Comparison of ENCODE assay signal across 23 mouse cellular contexts in genomic region chr7:64156918-64157690, GRCm38 (mm10). TPM values are rescaled to one million over a fixed set of nuclear protein-coding genes. Genes with fewer than 3 reads are reported as not detected.
DNase-seq lines count a peak whose midpoint lies in the region; ATAC-seq and TF ChIP-seq lines count a peak whose summit lies in the region.
"Had no signal": no experiment of that assay in that cellular context is flagged by ENCODE, and none has a peak within 500 bp of the region (broad histone marks: within the 10 kb centered on the region; RNA-seq: fewer than 3 reads in every experiment).

No protein-coding gene starts in this region.

- no peak for TF ChIP-seq POLR2A in liver, adult 2 months (IDR thresholded peaks at IDR 0.05; ENCODE audit: extremely low read depth, insufficient read depth, low read length)

- no peaks in the 10 kb centered on the region for H3K9me3 ChIP-seq in liver, embryonic 12.5 days (replicated peaks)
- no peaks in the 10 kb centered on the region for H3K9me3 ChIP-seq in forebrain, embryonic 13.5 days (replicated peaks)
- H3K9me3 ChIP-seq: forebrain, embryonic 12.5 days; heart, embryonic 15.5 days; liver, embryonic 15.5 days; lung, embryonic 15.5 days; midbrain, embryonic 15.5 days; neural tube, embryonic 12.5 days had no signal

- H3K9ac ChIP-seq in liver, adult 2 months (ENCODE audit: low read depth, low read length): no peak overlapping the region
- no peak overlapping the region for H3K9ac ChIP-seq in liver, embryonic 12.5 days
- H3K9ac ChIP-seq in forebrain, embryonic 13.5 days: no peak overlapping the region
- H3K9ac ChIP-seq: forebrain, embryonic 12.5 days; heart, embryonic 15.5 days; liver, embryonic 15.5 days; lung, embryonic 15.5 days; midbrain, embryonic 15.5 days; neural tube, embryonic 12.5 days had no signal

- no peak for ATAC-seq in liver, embryonic 12.5 days
- ATAC-seq in forebrain, embryonic 13.5 days: no peak
- ATAC-seq: intestine, postnatal 0 days had no signal

- H3K4me3 ChIP-seq in liver, adult 2 months (ENCODE audit: insufficient read depth, low read depth, low read length): no peak overlapping the region
- H3K4me3 ChIP-seq in liver, embryonic 12.5 days: no peak overlapping the region
- no peak overlapping the region for H3K4me3 ChIP-seq in brown adipose tissue, adult 24 weeks (ENCODE audit: insufficient read depth, low read depth, low read length)
- H3K4me3 ChIP-seq in forebrain, embryonic 13.5 days: no peak overlapping the region
- H3K4me3 ChIP-seq: erythroblast, embryonic 14.5 days; forebrain, embryonic 12.5 days; heart, embryonic 15.5 days; liver, embryonic 15.5 days; lung, embryonic 15.5 days; midbrain, embryonic 15.5 days; neural tube, embryonic 12.5 days had no signal

- peak; percentile 90 for DNase-seq in heart, adult 11 months
- DNase-seq in heart, adult 8-10 months (ENCODE audit: low spot score): no peak
- DNase-seq in liver, adult 2 months (ENCODE audit: extremely low read depth, low read depth, low spot score): no peak
- DNase-seq in ES-CJ7 (ENCODE audit: low read depth, low spot score): peak; percentile 21
- DNase-seq: adrenal gland, postnatal 25 days; gastrocnemius, postnatal 10 days; retina, postnatal 1 day; right cerebral cortex, postnatal 25 days; spleen, adult 18-20 months; thymus, postnatal 25 days had no signal

- H3K4me1 ChIP-seq in liver, adult 2 months (ENCODE audit: control insufficient read depth, insufficient read depth, low read length): peaks cover 24% of the 10 kb centered on the region
- H3K4me1 ChIP-seq in liver, embryonic 12.5 days: peaks cover 9% of the 10 kb centered on the region; the same call in 1 of the 2 replicates
- H3K4me1 ChIP-seq in brown adipose tissue, adult 24 weeks (ENCODE audit: control insufficient read depth, insufficient read depth, insufficient read length, low read length): peaks cover 35% of the 10 kb centered on the region
- peaks cover 23% of the 10 kb centered on the region for H3K4me1 ChIP-seq in forebrain, embryonic 13.5 days

- WGBS in liver, adult 2 months: 65% methylated on average over 7 of the region's 7 CpGs
- WGBS in liver, embryonic 12.5 days (ENCODE audit: insufficient replicate concordance): 56% methylated on average over 7 of the region's 7 CpGs
- WGBS in forebrain, embryonic 13.5 days: 74% methylated on average over 7 of the region's 7 CpGs

- no peaks in the 10 kb centered on the region for H3K79me2 ChIP-seq in liver, adult 2 months (ENCODE audit: control insufficient read depth, insufficient read depth, low read length)

- peak overlapping the region; percentile 88; the same call in 1 of the 2 replicates for H3K27ac ChIP-seq in liver, adult 2 months (replicated peaks; ENCODE audit: insufficient read depth, low read depth, low read length)
- H3K27ac ChIP-seq in liver, embryonic 12.5 days: no peak overlapping the region
- peak overlapping the region; percentile 96 for H3K27ac ChIP-seq in brown adipose tissue, adult 24 weeks (replicated peaks; ENCODE audit: low read depth, low read length)
- no peak overlapping the region for H3K27ac ChIP-seq in forebrain, embryonic 13.5 days
- H3K27ac ChIP-seq: forebrain, embryonic 12.5 days; liver, embryonic 15.5 days; lung, embryonic 15.5 days; macrophage; midbrain, embryonic 15.5 days; neural tube, embryonic 12.5 days had no signal

- TF ChIP-seq CTCF in liver, adult 2 months (IDR thresholded peaks at IDR 0.05; ENCODE audit: low read depth, low read length): no peak

- H3K27me3 ChIP-seq in liver, adult 2 months (ENCODE audit: control insufficient read depth, insufficient read depth, low read length): no peaks in the 10 kb centered on the region
- H3K27me3 ChIP-seq in liver, embryonic 12.5 days (replicated peaks): no peaks in the 10 kb centered on the region
- no peaks in the 10 kb centered on the region for H3K27me3 ChIP-seq in forebrain, embryonic 13.5 days
- H3K27me3 ChIP-seq: forebrain, embryonic 12.5 days; heart, embryonic 15.5 days; lung, embryonic 15.5 days; midbrain, embryonic 15.5 days; neural tube, embryonic 12.5 days had no signal

- no peak overlapping the region for H3K4me2 ChIP-seq in liver, embryonic 12.5 days
- no peak overlapping the region for H3K4me2 ChIP-seq in forebrain, embryonic 13.5 days
- H3K4me2 ChIP-seq: forebrain, embryonic 12.5 days; heart, embryonic 15.5 days; liver, embryonic 15.5 days; lung, embryonic 15.5 days; midbrain, embryonic 15.5 days; neural tube, embryonic 12.5 days had no signal

- no peaks in the 10 kb centered on the region for H3K36me3 ChIP-seq in liver, adult 2 months (ENCODE audit: control insufficient read depth, insufficient read depth, low read length)
- H3K36me3 ChIP-seq in liver, embryonic 12.5 days: no peaks in the 10 kb centered on the region
- no peaks in the 10 kb centered on the region for H3K36me3 ChIP-seq in forebrain, embryonic 13.5 days (ENCODE audit: poor library complexity, severe bottlenecking)
- H3K36me3 ChIP-seq: forebrain, embryonic 12.5 days; heart, embryonic 15.5 days; liver, embryonic 15.5 days; lung, embryonic 15.5 days; midbrain, embryonic 15.5 days; neural tube, embryonic 12.5 days had no signal

RNA-seq across cellular contexts. Expression of gene Trpm1, which starts 3.5 kb away (rescaled TPM):
- under 1 TPM in 2 of 4 experiments, not detected in 2; 0.31 to 0.66 TPM for total RNA-seq in heart, adult 8-10 months (2022)
- total RNA-seq in liver, adult 2 months (2014; rRNA removed): 0.60 TPM in 1 of 2 replicates, not detected in the other
- polyA plus RNA-seq in liver, adult 2 months (2012; rRNA removed): 0.04 and 0.29 TPM in 2 replicates
- polyA plus RNA-seq in liver, embryonic 12.5 days (2016; fragmentation: Nextera tagmentation; extraction: Ambion mirVana): not detected in 2 replicates
- polyA plus RNA-seq in brown adipose tissue, adult 24 weeks (2012; ENCODE audit: insufficient read depth, insufficient read length, missing spikeins): not detected in 2 replicates
- polyA plus RNA-seq in forebrain, embryonic 13.5 days (2015; fragmentation: Nextera tagmentation; extraction: Ambion mirVana): 0.13 and 0.47 TPM in 2 replicates
- total RNA-seq: adrenal gland, postnatal 25 days had no signal
- polyA plus RNA-seq: intestine, postnatal 0 days; kidney, embryonic 14.5 days; liver, embryonic 15.5 days; lung, embryonic 15.5 days; macrophage had no signal

Comparison
In these comparisons a context has a peak if more than half of its experiments do, and no peak if none do; other contexts are left out.
1. DNase-seq: peak in heart, adult 11 months (single experiment) and ES-CJ7 (single experiment); none in heart, adult 8-10 months (single experiment) and liver, adult 2 months (single experiment).
2. H3K27ac ChIP-seq: peak in liver, adult 2 months (single experiment) and brown adipose tissue, adult 24 weeks (single experiment); none in liver, embryonic 12.5 days (single experiment) and forebrain, embryonic 13.5 days (single experiment).